Mouse (Mus musculus) stomach, embryonic 14.5 days (tissue): ENCODE data around the gene Sp3. TPM values are rescaled to one million over a fixed set of nuclear protein-coding genes. Genes with fewer than 3 reads are reported as not detected.
A peak's percentile ranks its signal among the peaks of the same experiment; 100 is the strongest.

Experiments used
- ATAC-seq: fragments of 200-750 bp; cut with Nextera tagmentation; 2 replicates; pipeline ENCODE4 v1.8.0; 2017; ENCODE audit warnings: low read depth, moderate TSS enrichment; ENCODE audit not compliant: insufficient number of reproducible peaks, insufficient read depth, low FRiP score
- H3K27ac ChIP-seq: fragments of 300-500 bp; sonication (generic); 2 replicates; pipeline ENCODE4 v1.5.1; 2014; ENCODE audit warnings: mild to moderate bottlenecking, low read length, moderate library complexity, mixed read lengths
- H3K27me3 ChIP-seq: fragments of 300-500 bp; sonication (generic); 2 replicates; pipeline ENCODE4 v1.6.1; 2014; ENCODE audit warnings: low read length, control low read depth, mixed read lengths; ENCODE audit not compliant: control insufficient read depth, insufficient read depth
- H3K36me3 ChIP-seq: fragments of 300-500 bp; sonication (generic); 2 replicates; pipeline ENCODE4 v1.6.1; 2014; ENCODE audit warnings: mild to moderate bottlenecking, control low read depth, low read length, moderate library complexity, mixed read lengths; ENCODE audit not compliant: control insufficient read depth, insufficient read depth
- H3K4me1 ChIP-seq: fragments of 300-500 bp; sonication (generic); 2 replicates; pipeline ENCODE4 v1.6.1; 2014; ENCODE audit warnings: low read length, control low read depth, mixed read lengths; ENCODE audit not compliant: control insufficient read depth, insufficient read depth
- H3K4me2 ChIP-seq: fragments of 300-500 bp; sonication (generic); replicated peaks from 2 replicates; pipeline ENCODE4 v1.6.1; 2014; ENCODE audit warnings: low read depth, low read length, control low read depth
- H3K4me3 ChIP-seq: fragments of 300-500 bp; sonication (generic); 2 replicates; pipeline ENCODE4 v1.5.1; 2014; ENCODE audit warnings: low read depth, low read length, control low read depth
- H3K9ac ChIP-seq: fragments of 300-500 bp; sonication (generic); replicated peaks from 2 replicates; pipeline ENCODE4 v1.6.1; 2014; ENCODE audit warnings: low read depth, mild to moderate bottlenecking, control low read depth, low read length, moderate library complexity, mixed read lengths
- H3K9me3 ChIP-seq: fragments of 300-500 bp; sonication (generic); 2 replicates; pipeline ENCODE4 v1.6.1; 2016; ENCODE audit warnings: low read depth, low read length, control low read depth; ENCODE audit not compliant: control insufficient read depth
- WGBS: fragments of 180-500 bp; shearing (Covaris S2); extraction: QIAGEN DNeasy Blood & Tissue Kit; methylation state at CpG from one replicate; pipeline ENCODE4 v1.1.7; 2014; 5-methylcytosine and 5-hydroxymethylcytosine counted together
- polyA plus RNA-seq: library from polyadenylated mRNA; unstranded; fragments of >200 nt; fragmentation: Nextera tagmentation; extraction: Ambion mirVana; gene quantifications from 2 replicates; pipeline ENCODE4 v1.2.1, GENCODE M21; 2014

Sp3 gene
- polyA plus RNA-seq, 1 experiment from 2014 or later = 66.9 TPM

GRCm38 (mm10) chr2:72984806-72985205 is 4.6 kb upstream of the Sp3 start:
- no peak overlapping the region for H3K27ac ChIP-seq
- H3K36me3 ChIP-seq = no peaks in the 10 kb centered on the region
- H3K4me1 ChIP-seq = no peaks in the 10 kb centered on the region
- no peak overlapping the region for H3K4me2 ChIP-seq
- ATAC-seq = no peak
- H3K4me3 ChIP-seq = no peak overlapping the region
- WGBS = 57% methylated on average over 4 of the region's 4 CpGs
- H3K9me3 ChIP-seq = peaks cover 4% of the 10 kb centered on the region; the same call in 1 of the 2 replicates
- no peak overlapping the region for H3K9ac ChIP-seq
- H3K27me3 ChIP-seq = no peaks in the 10 kb centered on the region

DNA sequence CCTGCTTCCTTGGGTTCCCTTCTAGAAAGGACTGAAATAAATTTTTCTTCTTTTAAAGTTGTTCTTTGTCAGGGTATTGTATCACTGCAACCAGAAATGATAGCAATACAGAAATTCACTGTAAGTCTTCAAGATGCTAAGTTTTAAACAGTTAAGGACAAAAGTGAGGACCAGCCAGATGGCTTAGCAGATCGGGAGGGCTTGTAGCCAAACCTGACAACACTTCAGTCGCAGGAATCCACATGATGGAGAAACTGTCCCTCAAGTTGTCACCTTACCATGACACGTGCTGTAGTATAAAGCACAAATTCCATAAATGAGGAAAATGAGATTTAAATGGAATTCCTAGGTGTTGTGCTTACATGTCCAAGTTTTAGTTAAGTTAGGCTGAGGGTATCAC is 3.0 kb upstream of the Sp3 start:
- Histone ChIP-seq H3K4me3 (no peak overlapping the region), H3K27ac (no peak overlapping the region), H3K27me3 (no peaks in the 10 kb centered on the region), H3K9me3 (no peaks in the 10 kb centered on the region; the same call in 1 of the 2 replicates), H3K36me3 (no peaks in the 10 kb centered on the region), H3K9ac (no peak overlapping the region), H3K4me1 (no peaks in the 10 kb centered on the region), H3K4me2 (no peak overlapping the region)
- ATAC-seq = no peak
- WGBS = 84% methylated on average over 3 of the region's 3 CpGs

DNA sequence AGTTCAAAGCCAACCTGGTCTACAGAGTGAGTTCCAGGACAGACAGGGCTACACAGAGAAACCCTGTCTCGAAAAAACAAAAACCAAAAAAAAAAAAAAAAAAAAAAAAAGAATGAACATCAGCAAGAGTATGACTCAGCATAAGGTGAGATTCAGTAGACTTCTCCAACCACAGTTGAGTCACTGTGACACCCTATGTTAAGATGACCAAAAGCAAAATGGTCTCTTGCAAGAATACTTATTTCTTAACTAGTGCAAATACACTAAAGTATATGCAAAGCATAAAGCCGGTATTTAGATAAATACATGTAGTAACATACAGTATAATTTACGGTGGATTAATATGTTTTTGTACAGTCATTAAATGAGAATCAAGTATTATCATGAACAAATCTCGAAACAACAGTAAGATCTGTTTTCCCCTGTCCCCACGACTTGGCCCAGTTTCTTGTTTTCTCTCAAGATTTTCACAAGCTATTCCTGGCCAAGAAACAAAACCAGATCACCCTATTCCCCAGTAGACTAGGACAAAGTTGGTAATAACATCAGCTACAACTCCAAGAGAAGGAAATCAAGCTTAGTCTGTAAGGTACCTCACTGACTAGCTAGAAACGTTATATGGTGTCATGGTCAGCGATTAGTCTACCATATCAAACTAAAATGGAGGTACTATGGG is 2.0 kb upstream of the Sp3 start:
- Histone ChIP-seq H3K4me3 (no peak overlapping the region), H3K4me1 (no peaks in the 10 kb centered on the region)
- WGBS = 92% methylated on average over 7 of the region's 7 CpGs

GRCm38 (mm10) chr2:72981441-72982109 is 1.3 kb upstream of the Sp3 start:
- H3K9me3 ChIP-seq = no peaks in the 10 kb centered on the region
- H3K4me2 ChIP-seq = peak overlapping the region; percentile 50
- no peaks in the 10 kb centered on the region for H3K4me1 ChIP-seq
- ATAC-seq = no peak
- H3K27ac ChIP-seq = peak overlapping the region; percentile 100; the same call in 1 of the 2 replicates
- H3K36me3 ChIP-seq = no peaks in the 10 kb centered on the region
- 76% methylated on average over 9 of the region's 9 CpGs for WGBS
- H3K4me3 ChIP-seq = peak overlapping the region; percentile 98
- H3K27me3 ChIP-seq = no peaks in the 10 kb centered on the region
- no peak overlapping the region for H3K9ac ChIP-seq

More for the DNA sequence above, 2.0 kb upstream of the Sp3 start:
- ATAC-seq = no peak
- Histone ChIP-seq H3K36me3 (no peaks in the 10 kb centered on the region), H3K27ac (no peak overlapping the region), H3K9me3 (no peaks in the 10 kb centered on the region), H3K27me3 (no peaks in the 10 kb centered on the region), H3K4me2 (no peak overlapping the region), H3K9ac (no peak overlapping the region)

DNA sequence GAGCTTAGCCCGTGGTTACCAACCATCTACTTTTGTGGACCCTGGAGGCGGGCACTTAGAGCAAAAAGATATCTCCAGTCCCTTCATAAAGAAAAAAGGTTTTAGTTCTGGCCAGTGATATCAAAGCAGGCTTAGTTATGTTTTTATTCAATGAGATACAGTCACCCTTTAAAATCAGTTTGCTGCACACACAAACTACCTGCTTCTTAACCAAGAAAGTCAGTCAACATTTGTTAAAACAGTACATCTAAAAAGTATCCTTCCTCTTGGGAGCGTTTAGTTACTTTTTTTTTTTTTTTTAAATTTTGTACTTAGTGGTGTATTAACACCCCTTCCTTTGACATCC is 802 bp upstream of the Sp3 start:
- no peaks in the 10 kb centered on the region; the same call in 1 of the 2 replicates for H3K36me3 ChIP-seq
- peak overlapping the region; percentile 98 for H3K4me3 ChIP-seq
- 14% methylated on average over 3 of the region's 3 CpGs for WGBS
- peak overlapping the region; percentile 50 for H3K4me2 ChIP-seq
- peak overlapping the region; percentile 100 for H3K27ac ChIP-seq
- peak overlapping the region; percentile 99 for H3K9ac ChIP-seq
- H3K27me3 ChIP-seq = no peaks in the 10 kb centered on the region
- H3K4me1 ChIP-seq = peaks cover 1% of the 10 kb centered on the region; the same call in 1 of the 2 replicates
- no peak for ATAC-seq
- no peaks in the 10 kb centered on the region for H3K9me3 ChIP-seq

GRCm38 (mm10) chr2:72979659-72980071 is 581 bp downstream of the Sp3 start:
- peak overlapping the region; percentile 99 for H3K9ac ChIP-seq
- WGBS = under 1% methylated on average over 24 of the region's 54 CpGs
- H3K9me3 ChIP-seq = no peaks in the 10 kb centered on the region
- peak overlapping the region; percentile 100 for H3K27ac ChIP-seq
- H3K27me3 ChIP-seq = no peaks in the 10 kb centered on the region
- peak; percentile 67 for ATAC-seq
- H3K4me1 ChIP-seq = peaks cover 8% of the 10 kb centered on the region
- H3K4me3 ChIP-seq = peak overlapping the region; percentile 98
- H3K4me2 ChIP-seq = 0 out of 2 replicates have a peak overlapping the region, but pooled peaks have one; percentile 5
- H3K36me3 ChIP-seq = no peaks in the 10 kb centered on the region; the same call in 1 of the 2 replicates

GRCm38 (mm10) chr2:72978901-72979658 is 1.2 kb downstream of the Sp3 start:
- WGBS = under 1% methylated on average over 55 of the region's 107 CpGs
- peak overlapping the region; percentile 76 for H3K4me2 ChIP-seq

DNA sequence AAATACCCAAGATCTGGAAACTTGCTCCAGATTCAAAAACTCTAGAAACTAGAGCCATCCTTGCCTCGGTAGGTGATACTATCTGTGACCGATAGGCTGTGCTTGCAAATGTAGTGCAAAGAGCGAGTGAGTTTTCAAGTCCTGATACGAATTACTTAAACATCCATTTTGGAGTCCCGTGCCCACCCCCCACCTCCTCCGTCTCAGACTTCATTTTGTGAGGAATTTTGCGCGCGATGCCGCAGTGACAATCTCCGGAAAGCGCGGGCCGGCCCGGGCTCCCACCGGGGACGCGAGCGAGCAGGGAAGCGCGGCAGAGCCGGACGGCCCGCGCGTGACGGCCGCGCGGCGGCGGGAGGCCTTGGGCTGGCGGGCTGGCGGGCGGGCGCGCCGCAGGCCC is 1.8 kb downstream of the Sp3 start:
- under 1% methylated on average over 35 of the region's 38 CpGs for WGBS
- Histone ChIP-seq H3K9ac (peak overlapping the region; percentile 99), H3K27ac (peak overlapping the region; percentile 100), H3K27me3 (no peaks in the 10 kb centered on the region), H3K36me3 (no peaks in the 10 kb centered on the region; the same call in 1 of the 2 replicates), H3K9me3 (no peaks in the 10 kb centered on the region), H3K4me2 (peak overlapping the region; percentile 76), H3K4me3 (peak overlapping the region; percentile 98), H3K4me1 (peaks cover 8% of the 10 kb centered on the region)
- peak; percentile 1; the same call in 1 of the 2 replicates for ATAC-seq

More at GRCm38 (mm10) chr2:72978901-72979658, 1.2 kb downstream of the Sp3 start:
- Histone ChIP-seq H3K9ac (peak overlapping the region; percentile 99), H3K36me3 (no peaks in the 10 kb centered on the region; the same call in 1 of the 2 replicates), H3K4me1 (peaks cover 8% of the 10 kb centered on the region), H3K9me3 (no peaks in the 10 kb centered on the region), H3K27me3 (no peaks in the 10 kb centered on the region), H3K27ac (peak overlapping the region; percentile 100), H3K4me3 (peak overlapping the region; percentile 98)
- ATAC-seq = peak; percentile 81
